Mouse (Mus musculus): ENCODE data around the gene Gramd4. TPM values are rescaled to one million over a fixed set of nuclear protein-coding genes. Genes with fewer than 3 reads are reported as not detected.

The Gramd4 gene
- polyA plus RNA-seq, 1 experiment, result 20.7 TPM

- Histone ChIP-seq H3K27ac (ENCODE audit: control insufficient read depth, insufficient read depth, low read depth, low read length, poor library complexity) (no peak overlapping the region), H3K4me3 (replicated peaks; ENCODE audit: control insufficient read depth, low read depth, low read length) (no peak overlapping the region), H3K4me1 (ENCODE audit: control insufficient read depth, insufficient read depth, low read length) (no peaks in the 10 kb centered on the region; the same call in 1 of the 2 replicates)
- TF ChIP-seq POLR2A (IDR thresholded peaks at IDR 0.05; ENCODE audit: borderline replicate concordance, control insufficient read depth, low read depth, low read length) (no peak), CTCF (IDR thresholded peaks at IDR 0.05; ENCODE audit: control insufficient read depth, insufficient read depth, low read length) (no peak)
- 66% methylated on average over 18 of the region's 18 CpGs for WGBS
Measured at GRCm38 (mm10) chr15:86078481-86079216, 21.2 kb downstream of the Gramd4 start.

GRCm38 (mm10) chr15:86079467-86079866, 22.0 kb downstream of the Gramd4 start:
- Histone ChIP-seq H3K4me1 (ENCODE audit: control insufficient read depth, insufficient read depth, low read length) (no peaks in the 10 kb centered on the region; the same call in 1 of the 2 replicates), H3K4me3 (replicated peaks; ENCODE audit: control insufficient read depth, low read depth, low read length) (no peak overlapping the region), H3K27ac (ENCODE audit: control insufficient read depth, insufficient read depth, low read depth, low read length, poor library complexity) (peak overlapping the region; percentile 4; the same call in 1 of the 2 replicates)
- TF ChIP-seq CTCF (IDR thresholded peaks at IDR 0.05; ENCODE audit: control insufficient read depth, insufficient read depth, low read length) (no peak), POLR2A (IDR thresholded peaks at IDR 0.05; ENCODE audit: borderline replicate concordance, control insufficient read depth, low read depth, low read length) (no peak)
- WGBS, result 64% methylated on average over 5 of the region's 5 CpGs

- Histone ChIP-seq H3K4me3 (replicated peaks; ENCODE audit: control insufficient read depth, low read depth, low read length) (no peak overlapping the region), H3K27ac (ENCODE audit: control insufficient read depth, insufficient read depth, low read depth, low read length, poor library complexity) (no peak overlapping the region), H3K4me1 (ENCODE audit: control insufficient read depth, insufficient read depth, low read length) (no peaks in the 10 kb centered on the region; the same call in 1 of the 2 replicates)
- 67% methylated on average over 4 of the region's 4 CpGs for WGBS
- TF ChIP-seq CTCF (IDR thresholded peaks at IDR 0.05; ENCODE audit: control insufficient read depth, insufficient read depth, low read length) (no peak), POLR2A (IDR thresholded peaks at IDR 0.05; ENCODE audit: borderline replicate concordance, control insufficient read depth, low read depth, low read length) (no peak)
Measured at GRCm38 (mm10) chr15:86079876-86080275, 22.4 kb downstream of the Gramd4 start.

- WGBS, result 93% methylated on average over 1 of the region's 1 CpGs
- TF ChIP-seq CTCF (IDR thresholded peaks at IDR 0.05; ENCODE audit: control insufficient read depth, insufficient read depth, low read length) (no peak), POLR2A (IDR thresholded peaks at IDR 0.05; ENCODE audit: borderline replicate concordance, control insufficient read depth, low read depth, low read length) (no peak)
- Histone ChIP-seq H3K4me3 (replicated peaks; ENCODE audit: control insufficient read depth, low read depth, low read length) (no peak overlapping the region), H3K27ac (ENCODE audit: control insufficient read depth, insufficient read depth, low read depth, low read length, poor library complexity) (no peak overlapping the region), H3K4me1 (ENCODE audit: control insufficient read depth, insufficient read depth, low read length) (no peaks in the 10 kb centered on the region; the same call in 1 of the 2 replicates)
Measured at GRCm38 (mm10) chr15:86080408-86080807, 22.9 kb downstream of the Gramd4 start.

- H3K27ac ChIP-seq (ENCODE audit: control insufficient read depth, insufficient read depth, low read depth, low read length, poor library complexity), result no peak overlapping the region
- TF ChIP-seq CTCF (IDR thresholded peaks at IDR 0.05; ENCODE audit: control insufficient read depth, insufficient read depth, low read length) (no peak), POLR2A (IDR thresholded peaks at IDR 0.05; ENCODE audit: borderline replicate concordance, control insufficient read depth, low read depth, low read length) (no peak)
- no peaks in the 10 kb centered on the region; the same call in 1 of the 2 replicates for H3K4me1 ChIP-seq (ENCODE audit: control insufficient read depth, insufficient read depth, low read length)
- 93% methylated on average over 12 of the region's 12 CpGs for WGBS
- no peak overlapping the region for H3K4me3 ChIP-seq (replicated peaks; ENCODE audit: control insufficient read depth, low read depth, low read length)
Measured at GRCm38 (mm10) chr15:86081654-86082053, 24.2 kb downstream of the Gramd4 start.

- Histone ChIP-seq H3K4me1 (ENCODE audit: control insufficient read depth, insufficient read depth, low read length) (no peaks in the 10 kb centered on the region; the same call in 1 of the 2 replicates), H3K27ac (ENCODE audit: control insufficient read depth, insufficient read depth, low read depth, low read length, poor library complexity) (no peak overlapping the region), H3K4me3 (replicated peaks; ENCODE audit: control insufficient read depth, low read depth, low read length) (no peak overlapping the region)
- WGBS, result 83% methylated on average over 11 of the region's 11 CpGs
- no peak for TF ChIP-seq CTCF (IDR thresholded peaks at IDR 0.05; ENCODE audit: control insufficient read depth, insufficient read depth, low read length)
- no peak for TF ChIP-seq POLR2A (IDR thresholded peaks at IDR 0.05; ENCODE audit: borderline replicate concordance, control insufficient read depth, low read depth, low read length)
Measured at GRCm38 (mm10) chr15:86082551-86082961, 25.1 kb downstream of the Gramd4 start.

- whole genome bisulfite sequencing, result 10% methylated on average over 6 of the region's 6 CpGs
- no peak overlapping the region for H3K27ac ChIP-seq (ENCODE audit: control insufficient read depth, insufficient read depth, low read depth, low read length, poor library complexity)
- peaks cover 2% of the 10 kb centered on the region; the same call in 1 of the 2 replicates for H3K4me1 ChIP-seq (ENCODE audit: control insufficient read depth, insufficient read depth, low read length)
- TF ChIP-seq POLR2A (IDR thresholded peaks at IDR 0.05; ENCODE audit: borderline replicate concordance, control insufficient read depth, low read depth, low read length) (no peak), CTCF (IDR thresholded peaks at IDR 0.05; ENCODE audit: control insufficient read depth, insufficient read depth, low read length) (no peak)
- H3K4me3 ChIP-seq (replicated peaks; ENCODE audit: control insufficient read depth, low read depth, low read length), result no peak overlapping the region
Measured at GRCm38 (mm10) chr15:86083261-86083741, 25.8 kb downstream of the Gramd4 start.

GRCm38 (mm10) chr15:86085301-86086225, 28.1 kb downstream of the Gramd4 start:
- TF ChIP-seq CTCF (IDR thresholded peaks at IDR 0.05; ENCODE audit: control insufficient read depth, insufficient read depth, low read length) (peak; percentile 69), POLR2A (IDR thresholded peaks at IDR 0.05; ENCODE audit: borderline replicate concordance, control insufficient read depth, low read depth, low read length) (no peak)
- H3K4me3 ChIP-seq (replicated peaks; ENCODE audit: control insufficient read depth, low read depth, low read length), result no peak overlapping the region
- 54% methylated on average over 17 of the region's 17 CpGs for WGBS
- H3K4me1 ChIP-seq (ENCODE audit: control insufficient read depth, insufficient read depth, low read length), result peaks cover 7% of the 10 kb centered on the region; the same call in 1 of the 2 replicates
- H3K27ac ChIP-seq (ENCODE audit: control insufficient read depth, insufficient read depth, low read depth, low read length, poor library complexity), result no peak overlapping the region
